Mouse (Mus musculus): ENCODE results near the gene Gdpd3.

Gene Gdpd3

DNA sequence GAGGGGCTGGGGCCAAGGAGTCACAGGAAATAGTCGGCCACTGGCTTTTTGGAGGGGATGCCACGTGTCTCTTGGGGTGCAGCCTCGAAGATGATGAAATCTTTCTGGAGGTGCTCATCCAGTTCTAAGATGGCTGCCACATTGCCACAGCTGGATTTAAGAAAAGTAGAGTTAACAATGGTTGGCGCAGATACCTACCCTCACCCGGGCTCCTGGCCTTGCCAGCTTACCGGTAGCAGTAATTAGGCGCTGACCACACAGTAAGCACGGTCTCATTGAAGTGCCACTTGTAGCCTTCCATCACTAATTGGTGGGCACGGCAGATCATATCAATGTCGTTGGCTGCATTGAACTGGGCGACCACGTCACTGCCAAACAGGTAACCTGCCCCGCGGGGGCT, 20.0 kb downstream of the Gdpd3 start:
- DNase-seq (ENCODE audit: low spot score in 2 of 2), result no peak

GRCm38 (mm10) chr7:126789141-126789540, 23.0 kb downstream of the Gdpd3 start:
- DNase-seq (ENCODE audit: low spot score in 2 of 2), result no peak

GRCm38 (mm10) chr7:126791851-126792720, 26.0 kb downstream of the Gdpd3 start, which contains the start of gene Ppp4c:
TSS of gene Ppp4c (minus strand) at chr7:126792496.
- peak; percentile 85 to 95 for DNase-seq (ENCODE audit: low spot score in 2 of 2)

DNA sequence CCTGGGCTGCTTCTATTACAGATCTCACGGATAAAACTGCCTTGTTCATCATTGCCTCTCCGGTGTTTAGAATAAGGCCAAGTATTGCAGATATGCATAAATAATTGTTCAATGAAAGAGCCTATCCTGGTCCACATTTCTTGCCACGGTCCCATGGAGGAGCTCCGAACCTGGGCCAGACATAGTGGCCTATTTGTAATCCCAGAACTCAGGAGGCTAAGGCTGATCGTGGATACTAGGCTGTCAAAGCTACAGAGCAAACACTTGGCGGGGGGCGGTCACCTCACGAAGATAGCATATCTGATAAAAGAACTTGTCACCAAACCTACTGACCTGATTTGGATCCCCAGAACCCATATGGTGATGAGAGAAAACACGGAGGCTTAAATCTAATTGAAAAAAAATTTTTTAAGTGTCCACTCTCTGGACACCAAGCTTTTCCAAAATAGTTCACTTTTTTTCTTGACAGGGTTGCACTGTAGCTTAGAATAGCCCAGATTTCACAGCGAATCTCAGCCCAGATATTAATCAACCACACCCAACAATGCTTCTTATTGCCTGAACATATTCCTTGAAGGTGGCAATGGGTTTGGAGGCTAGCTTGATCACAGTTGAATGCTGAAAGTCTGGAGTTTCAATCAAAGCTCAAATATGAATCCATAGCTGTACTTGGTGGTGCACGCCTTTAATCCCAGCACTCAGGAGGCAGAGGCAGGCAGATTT, 26.7 kb downstream of the Gdpd3 start:
- DNase-seq (ENCODE audit: low spot score in 2 of 2), result no peak

DNA sequence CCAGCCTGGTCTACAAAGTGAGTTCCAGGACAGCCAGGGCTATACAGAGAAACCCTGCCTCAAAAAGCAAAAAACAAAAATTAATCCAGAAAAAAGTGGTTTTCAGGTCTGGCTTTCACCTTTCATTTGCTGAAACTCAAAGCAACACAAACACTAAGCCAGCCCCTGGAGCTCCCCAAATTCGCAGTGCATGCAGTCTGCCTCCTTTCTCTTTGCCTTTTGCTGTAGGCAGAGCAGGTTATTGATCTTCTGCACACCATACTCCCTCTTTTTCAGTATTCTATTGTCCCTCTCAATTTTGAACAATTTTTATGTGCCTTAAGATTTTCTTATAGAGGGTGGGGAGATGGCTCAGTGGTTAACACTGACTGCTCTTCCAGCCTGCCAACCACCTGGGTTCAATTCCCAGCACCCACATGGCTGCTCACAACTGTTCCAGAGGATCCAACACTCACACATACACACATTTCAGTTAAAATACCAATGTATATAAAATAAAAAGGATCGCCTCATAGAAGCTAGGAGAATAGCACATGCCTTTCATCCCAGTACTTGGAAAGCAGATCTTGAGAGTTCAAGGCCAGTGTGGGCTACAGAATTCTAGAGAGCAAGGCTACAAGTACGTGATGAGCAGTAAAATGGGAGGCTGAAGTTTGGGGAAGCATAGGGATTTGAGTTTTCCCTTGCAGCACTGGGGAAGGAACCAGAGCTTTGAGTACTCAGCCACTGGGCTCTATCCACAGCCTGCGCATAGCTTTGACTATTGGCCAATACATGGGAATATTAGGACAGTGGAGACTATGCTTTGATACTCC, 27.5 kb downstream of the Gdpd3 start:
- DNase-seq (ENCODE audit: low spot score in 2 of 2), result no peak

GRCm38 (mm10) chr7:126794271-126794605, 28.1 kb downstream of the Gdpd3 start:
- no peak for DNase-seq (ENCODE audit: low spot score in 2 of 2)

- no peak for DNase-seq (ENCODE audit: low spot score in 2 of 2)
Measured at GRCm38 (mm10) chr7:126795387-126796317, 29.5 kb downstream of the Gdpd3 start.

- DNase-seq (ENCODE audit: low spot score in 2 of 2), result no peak
Measured at GRCm38 (mm10) chr7:126796350-126796932, 30.3 kb downstream of the Gdpd3 start.

DNA sequence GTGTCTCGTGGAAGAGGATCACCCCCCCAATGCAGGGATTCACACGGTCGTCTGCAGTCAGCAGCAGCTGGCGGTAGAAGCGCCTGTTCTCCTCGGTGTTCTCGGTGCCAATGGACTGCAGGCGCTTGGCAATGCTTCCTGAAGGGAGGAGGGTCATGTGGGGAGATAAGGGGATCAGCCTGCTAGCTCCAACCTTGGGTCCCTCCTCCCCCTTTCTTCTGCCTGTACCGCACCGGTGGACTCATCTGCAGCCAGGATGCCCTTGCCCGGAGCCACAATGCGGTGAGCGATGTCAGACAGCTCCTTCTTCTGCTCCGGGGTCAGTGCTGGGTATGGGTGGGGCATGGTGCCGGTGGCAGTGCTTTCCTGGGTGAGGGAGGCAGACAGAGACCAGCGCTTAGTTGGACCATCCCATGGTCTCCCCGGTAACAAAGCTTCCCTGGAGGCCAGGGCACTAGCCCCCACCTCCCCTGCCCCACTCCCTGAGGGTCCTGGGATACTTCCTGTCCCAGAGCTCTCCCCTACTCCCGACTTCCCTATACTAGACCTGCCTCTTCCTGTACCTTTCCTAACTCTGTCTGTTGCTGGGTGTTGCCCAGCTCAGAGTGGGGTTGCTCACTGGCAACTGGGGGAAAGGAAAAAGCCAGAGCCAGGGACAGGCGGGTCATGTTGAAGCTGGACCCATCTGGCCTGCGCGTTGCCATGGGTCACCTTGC, 31.4 kb downstream of the Gdpd3 start, which contains the start of gene Fam57b:
Gene Fam57b (plus strand): TSS at position 258 of the 716 bp plus-strand sequence.
- DNase-seq (ENCODE audit: low spot score in 2 of 2), result no peak

DNA sequence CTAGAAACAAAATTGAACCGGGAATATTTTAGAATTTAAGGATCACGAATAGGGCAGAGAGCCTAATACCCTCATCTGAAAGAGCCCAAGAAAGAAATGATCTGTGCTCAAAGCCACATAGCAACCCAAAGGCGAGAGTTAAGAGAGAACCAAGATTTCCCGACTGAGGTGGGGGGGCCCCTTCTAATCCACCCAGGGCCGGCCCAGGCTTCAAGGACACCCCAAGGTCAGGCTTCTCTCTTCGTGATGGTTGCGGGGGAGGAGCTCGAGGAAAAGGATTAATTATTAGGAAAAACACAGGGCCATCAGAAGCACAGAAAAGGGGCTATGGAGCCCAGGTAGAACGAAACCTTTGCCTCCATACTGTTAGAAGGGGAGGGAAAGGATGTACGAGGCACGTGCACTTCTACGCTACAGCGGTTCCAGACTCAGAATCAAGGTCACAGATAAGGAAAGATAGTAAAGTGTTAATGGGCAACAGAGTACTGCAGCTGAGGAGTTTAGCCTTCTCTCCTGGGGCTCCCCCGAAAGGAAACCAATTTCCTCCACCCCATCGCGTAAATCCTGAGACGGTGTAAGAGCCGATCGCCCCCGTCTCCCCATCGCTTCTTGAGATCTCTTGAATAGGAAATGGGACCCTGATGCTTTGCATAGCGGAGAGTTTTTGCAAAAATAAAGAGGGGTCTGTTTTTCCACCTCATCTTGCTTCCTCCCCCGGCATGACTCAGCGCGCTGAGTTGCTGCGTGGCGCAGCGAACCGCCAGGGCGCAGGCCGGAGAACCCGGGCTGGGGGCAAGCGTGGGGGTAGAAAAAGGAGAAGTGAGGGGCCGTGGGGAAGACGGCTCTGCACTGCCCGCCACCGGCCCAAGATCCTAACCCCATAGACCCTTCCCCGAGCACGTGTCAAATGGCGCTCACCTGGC, 32.3 kb downstream of the Gdpd3 start:
- no peak for DNase-seq (ENCODE audit: low spot score in 2 of 2)

DNA sequence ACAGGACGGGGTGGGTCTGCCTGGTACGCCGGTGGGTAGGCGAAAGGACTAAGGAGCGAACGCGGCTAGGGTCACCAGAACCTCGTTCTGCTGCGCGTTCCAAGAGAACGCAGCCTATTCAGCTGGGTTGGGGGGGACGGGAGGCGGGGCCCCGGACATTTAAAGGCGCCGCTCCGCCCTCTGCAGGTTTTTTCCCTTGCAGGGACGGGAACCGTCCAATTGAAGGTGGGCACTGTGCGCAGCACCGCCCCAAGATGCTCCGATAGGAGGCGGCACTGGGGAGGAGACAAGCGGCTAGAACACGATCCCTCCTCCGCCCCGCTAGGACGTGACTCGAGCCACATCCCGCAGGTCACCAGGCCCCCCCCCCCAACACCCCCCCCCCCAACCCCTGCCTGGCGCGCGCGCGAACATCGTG, 32.9 kb downstream of the Gdpd3 start:
- peak; percentile 91 to 96 for DNase-seq (ENCODE audit: low spot score in 2 of 2)

- peak; percentile 60 to 71 for DNase-seq (ENCODE audit: low spot score in 2 of 2)
Measured at GRCm38 (mm10) chr7:126799468-126800268, 33.5 kb downstream of the Gdpd3 start.

GRCm38 (mm10) chr7:126800269-126801056, 34.3 kb downstream of the Gdpd3 start:
- no peak for DNase-seq (ENCODE audit: low spot score in 2 of 2)

DNA sequence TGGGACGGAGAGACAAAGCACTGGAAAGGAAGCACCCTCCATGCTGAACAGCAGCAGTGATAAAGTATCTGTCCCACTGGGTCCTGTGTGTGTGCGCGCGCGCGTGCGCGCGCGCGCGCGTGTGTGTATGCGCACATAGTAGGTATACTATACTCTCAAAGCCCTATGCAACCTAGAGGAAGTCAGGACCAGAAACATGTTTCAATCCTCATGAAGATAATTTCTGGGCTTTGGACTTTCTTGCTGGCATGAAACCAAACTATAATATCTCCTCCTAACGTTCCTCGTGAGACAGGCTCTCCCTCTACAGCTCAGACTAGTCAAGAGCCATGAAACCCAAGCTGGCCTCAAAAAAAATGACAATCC, 34.9 kb downstream of the Gdpd3 start:
- no peak for DNase-seq (ENCODE audit: low spot score in 2 of 2)

DNA sequence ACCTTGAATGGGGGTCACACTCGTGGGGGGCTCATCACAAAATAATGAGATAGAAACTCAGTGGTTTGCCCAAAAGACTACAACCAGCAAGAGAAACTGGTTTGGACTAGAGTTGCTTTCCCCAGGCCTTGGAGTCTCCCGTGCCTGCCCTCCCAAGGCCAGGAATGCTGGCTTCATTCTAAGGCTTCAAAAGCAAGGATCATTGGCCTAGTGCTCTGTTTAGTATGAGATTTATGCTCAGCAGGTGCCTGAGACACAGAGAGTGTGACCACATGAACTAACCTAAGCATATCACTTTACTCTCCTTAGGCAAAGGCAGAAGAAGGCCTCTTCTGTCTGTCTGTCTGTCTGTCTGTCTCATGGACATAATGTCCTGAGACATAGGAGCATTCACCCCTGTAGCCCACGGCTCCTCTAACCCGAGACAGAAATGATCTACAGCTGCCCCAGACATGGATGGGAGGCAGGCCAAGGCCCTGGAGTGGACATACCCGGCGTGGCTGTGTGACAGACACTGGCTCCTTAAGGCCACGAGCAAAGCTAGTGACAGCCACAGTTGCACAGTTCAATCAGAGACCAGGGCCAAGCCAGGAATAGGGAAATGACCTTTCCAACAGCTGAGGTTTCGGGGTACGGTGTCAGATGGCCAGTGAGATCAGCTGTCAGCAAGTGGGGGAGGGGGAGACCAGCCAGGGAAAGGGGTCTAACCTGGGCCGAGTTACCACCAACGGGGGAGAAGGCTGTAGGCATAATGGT, 36.2 kb downstream of the Gdpd3 start:
- no peak for DNase-seq (ENCODE audit: low spot score in 2 of 2)

DNA sequence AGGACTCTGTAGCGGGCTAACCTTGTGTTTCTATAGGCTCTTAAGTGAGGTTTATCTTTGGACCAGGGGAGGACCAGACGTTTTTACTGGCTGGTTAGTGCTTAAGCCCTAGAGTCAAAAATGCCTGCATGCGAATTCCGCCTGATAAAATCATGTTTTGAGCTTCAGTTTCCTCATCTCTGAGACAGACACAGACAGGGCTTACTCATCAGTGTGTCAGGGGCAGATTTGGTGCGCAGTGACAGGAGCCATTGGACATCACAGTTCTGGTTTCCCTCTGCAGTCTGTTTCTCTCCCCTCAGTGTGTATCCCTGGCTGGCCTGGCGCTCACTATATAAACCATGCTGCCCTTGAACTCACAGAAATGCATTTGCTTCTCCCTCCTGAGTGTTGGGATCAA, 37.0 kb downstream of the Gdpd3 start:
- DNase-seq (ENCODE audit: low spot score in 2 of 2), result no peak

- no peak for DNase-seq (ENCODE audit: low spot score in 2 of 2)
Measured at GRCm38 (mm10) chr7:126803751-126804150, 37.6 kb downstream of the Gdpd3 start.

All from frontal cortex, postnatal 25 days (tissue).